Mouse (Mus musculus) yolk sac, embryonic 10.5 days (tissue): ENCODE measurements around the gene Ms4a15.

Source experiments
- DNase-seq: peaks from one replicate; pipeline ENCODE4 v3.0.0-alpha.2; 2017; ENCODE audit warnings: low spot score

Gene Ms4a15

GRCm38 (mm10) chr19:10993150-10993549 lies at the start of gene Ms4a15:
Gene Ms4a15 (minus strand): TSS chr19:10993250.
- no peak for DNase-seq

GRCm38 (mm10) chr19:11037570-11037969 lies 44.5 kb upstream of the Ms4a15 start:
- DNase-seq = no peak

- no peak for DNase-seq
These were observed 29.3 kb upstream of the Ms4a15 start for GRCm38 (mm10) chr19:11022382-11022781.

- DNase-seq = no peak
These were observed 24.8 kb upstream of the Ms4a15 start, which contains the start of gene Ms4a18 for GRCm38 (mm10) chr19:11017891-11018290. Gene Ms4a18 (minus strand): TSS chr19:11018031.

- DNase-seq = no peak
These were observed 24.2 kb upstream of the Ms4a15 start for GRCm38 (mm10) chr19:11017251-11017650.

- DNase-seq = no peak
These were observed 22.9 kb upstream of the Ms4a15 start for GRCm38 (mm10) chr19:11015998-11016397.

GRCm38 (mm10) chr19:11015468-11015867 lies 22.4 kb upstream of the Ms4a15 start:
- DNase-seq = peak; percentile 40

GRCm38 (mm10) chr19:10991911-10992310 lies 1.1 kb downstream of the Ms4a15 start:
- no peak for DNase-seq

- DNase-seq = no peak
These were observed 2.3 kb downstream of the Ms4a15 start for GRCm38 (mm10) chr19:10990751-10991150.

GRCm38 (mm10) chr19:10988563-10988962 lies 4.5 kb downstream of the Ms4a15 start:
- DNase-seq = no peak

- DNase-seq = no peak
These were observed 7.2 kb downstream of the Ms4a15 start for GRCm38 (mm10) chr19:10985889-10986288.

- no peak for DNase-seq
These were observed 8.5 kb downstream of the Ms4a15 start for GRCm38 (mm10) chr19:10984551-10984950.

GRCm38 (mm10) chr19:10983146-10983545 lies 9.9 kb downstream of the Ms4a15 start:
- DNase-seq = no peak

GRCm38 (mm10) chr19:10980210-10980609 lies 12.8 kb downstream of the Ms4a15 start:
- DNase-seq = no peak

GRCm38 (mm10) chr19:10979184-10980168 lies 13.6 kb downstream of the Ms4a15 start:
- DNase-seq = peak; percentile 50

- DNase-seq = no peak
These were observed 16.7 kb downstream of the Ms4a15 start for GRCm38 (mm10) chr19:10976318-10976717.

- DNase-seq = no peak
These were observed 17.9 kb downstream of the Ms4a15 start for GRCm38 (mm10) chr19:10975187-10975586.

- DNase-seq = peak; percentile 32
These were observed 18.7 kb downstream of the Ms4a15 start, which contains the start of gene Ms4a10 for GRCm38 (mm10) chr19:10974238-10974865. Gene Ms4a10 (minus strand): TSS chr19:10974670.

- peak; percentile 38 for DNase-seq
These were observed 19.9 kb downstream of the Ms4a15 start for GRCm38 (mm10) chr19:10973187-10973586.

- DNase-seq = no peak
These were observed 20.4 kb downstream of the Ms4a15 start for GRCm38 (mm10) chr19:10972660-10973059.

- no peak for DNase-seq
These were observed 22.6 kb downstream of the Ms4a15 start for GRCm38 (mm10) chr19:10970457-10970856.

- no peak for DNase-seq
These were observed 24.5 kb downstream of the Ms4a15 start for GRCm38 (mm10) chr19:10968578-10968977.

- DNase-seq = no peak
These were observed 27.3 kb downstream of the Ms4a15 start for GRCm38 (mm10) chr19:10965721-10966120.
